Mouse (Mus musculus) liver, embryonic 14.5 days (tissue): ENCODE data around the gene Lima1. TPM values are rescaled to one million over a fixed set of nuclear protein-coding genes. Genes with fewer than 3 reads are reported as not detected.

Source experiments
- ATAC-seq: fragments of 200-750 bp; cut with Nextera tagmentation; 2 replicates; pipeline ENCODE4 v1.8.0; 2017; ENCODE audit warnings: moderate number of reproducible peaks, mild to moderate bottlenecking, moderate library complexity; ENCODE audit not compliant: insufficient read depth
- DNase-seq, 3 experiments: peaks; one replicate each; pipeline ENCODE4 v3.0.0-alpha.2; 2012 to 2013; ENCODE audit warnings: low read depth in 3 of 3, low spot score in 3 of 3
- H3K27ac ChIP-seq: fragments of 300-500 bp; sonication (generic); 2 replicates; pipeline ENCODE4 v1.5.1; 2014; ENCODE audit warnings: moderate library complexity, mild to moderate bottlenecking, control low read depth, inconsistent platforms
- H3K27me3 ChIP-seq: fragments of 300-500 bp; sonication (generic); 2 replicates; pipeline ENCODE4 v1.6.1; 2014; ENCODE audit warnings: mild to moderate bottlenecking, low read length, moderate library complexity; ENCODE audit not compliant: control insufficient read depth, insufficient read depth
- H3K36me3 ChIP-seq: fragments of 300-500 bp; sonication (generic); replicated peaks from 2 replicates; pipeline ENCODE4 v1.6.1; 2014; ENCODE audit warnings: low read depth; ENCODE audit not compliant: control insufficient read depth, insufficient read depth
- H3K4me1 ChIP-seq, 2 experiments: fragments of 200-500 bp in 1 of 2; fragments of 300-500 bp in 1 of 2; sonication (generic) in 1 of 2; replicated peaks; 2 replicates each; pipeline ENCODE4 v1.6.1; 2012 to 2014; ENCODE audit warnings: antibody characterized with exemption in 1 of 2, inconsistent platforms in 1 of 2, low read length in 1 of 2; ENCODE audit not compliant: control insufficient read depth in 2 of 2, insufficient read depth in 2 of 2
- H3K4me2 ChIP-seq: fragments of 300-500 bp; sonication (generic); 2 replicates; pipeline ENCODE4 v1.6.1; 2014; ENCODE audit warnings: low read depth, mild to moderate bottlenecking, control low read depth, moderate library complexity
- H3K4me3 ChIP-seq, 2 experiments: fragments of 200-500 bp in 1 of 2; fragments of 300-500 bp in 1 of 2; sonication (generic) in 1 of 2; 2 replicates each; pipeline ENCODE4 v1.5.1; 2012 to 2014; ENCODE audit warnings: low read depth in 2 of 2, low read length in 2 of 2, mild to moderate bottlenecking in 2 of 2, control low read depth in 1 of 2, inconsistent platforms in 1 of 2, moderate library complexity in 1 of 2; ENCODE audit not compliant: insufficient read depth in 1 of 2
- H3K9ac ChIP-seq: fragments of 300-500 bp; sonication (generic); replicated peaks from 2 replicates; pipeline ENCODE4 v1.6.1; 2014; ENCODE audit warnings: mild to moderate bottlenecking, control low read depth, moderate library complexity
- H3K9me3 ChIP-seq: fragments of 300-500 bp; sonication (generic); 2 replicates; pipeline ENCODE4 v1.6.1; 2016; ENCODE audit warnings: low read length, mixed read lengths; ENCODE audit not compliant: control insufficient read depth
- CTCF ChIP-seq: IDR thresholded peaks from 2 replicates; pipeline ENCODE4 v1.5.1; 2016; ENCODE audit warnings: antibody characterized with exemption, low read depth, control low read depth
- EP300 ChIP-seq: IDR thresholded peaks from 2 replicates; pipeline ENCODE4 v1.6.1; 2016; ENCODE audit warnings: antibody characterized with exemption, low read depth
- WGBS: fragments of 180-500 bp; shearing (Covaris S2); extraction: QIAGEN DNeasy Blood & Tissue Kit; methylation state at CpG from one replicate; pipeline ENCODE4 v1.1.7; 2014; ENCODE audit not compliant: insufficient replicate concordance; 5-methylcytosine and 5-hydroxymethylcytosine counted together
- polyA plus RNA-seq, 2 experiments: library from polyadenylated mRNA; depleted of rRNA in 1 of 2; stranded (reverse) in 1 of 2; unstranded in 1 of 2; fragments of >200 nt; fragmentation: Nextera tagmentation in 1 of 2; extraction: Ambion mirVana in 1 of 2; gene quantifications; 2 replicates each; pipeline versions ENCODE4 v1.2.1 to v1.2.3; 2012 to 2014

The Lima1 gene
- polyA plus RNA-seq, 2 experiments = 5.1 to 6.2 TPM

- no peak overlapping the region for H3K4me2 ChIP-seq
- 58% methylated on average over 3 of the region's 3 CpGs for WGBS
These were observed 2.7 kb downstream of the Lima1 start for GRCm38 (mm10) chr15:99872543-99872942.

GRCm38 (mm10) chr15:99867654-99868053 lies 7.6 kb downstream of the Lima1 start:
- DNase-seq (no peak), ATAC-seq (no peak)
- peaks cover 4% of the 10 kb centered on the region for H3K27me3 ChIP-seq
- no peaks in the 10 kb centered on the region for H3K9me3 ChIP-seq
- H3K9ac ChIP-seq = no peak overlapping the region
- H3K4me3 ChIP-seq = no peak overlapping the region
- H3K27ac ChIP-seq = no peak overlapping the region
- peaks cover 0 to 10% of the 10 kb centered on the region in 2 experiments; a peak in 1 of 4 replicates for H3K4me1 ChIP-seq
- no peaks in the 10 kb centered on the region for H3K36me3 ChIP-seq
- no peak for TF ChIP-seq CTCF
- TF ChIP-seq EP300 = no peak
- peak overlapping the region; percentile 13; the same call in 1 of the 2 replicates for H3K4me2 ChIP-seq
- WGBS = 47% methylated on average over 4 of the region's 4 CpGs

More at GRCm38 (mm10) chr15:99872543-99872942, 2.7 kb downstream of the Lima1 start:
- no peak for DNase-seq
- Histone ChIP-seq H3K9ac (no peak overlapping the region), H3K27me3 (no peaks in the 10 kb centered on the region; the same call in 1 of the 2 replicates), H3K9me3 (no peaks in the 10 kb centered on the region), H3K36me3 (no peaks in the 10 kb centered on the region), H3K27ac (no peak overlapping the region), H3K4me3 (no peak overlapping the region), H3K4me1 (peaks cover 0 to 7% of the 10 kb centered on the region in 2 experiments; a peak in 2 of 4 replicates)
- no peak for ATAC-seq
- no peak for TF ChIP-seq EP300

- ATAC-seq = no peak
- Histone ChIP-seq H3K36me3 (no peaks in the 10 kb centered on the region), H3K4me2 (no peak overlapping the region), H3K4me3 (no peak overlapping the region), H3K9ac (no peak overlapping the region), H3K4me1 (peaks cover 0 to 10% of the 10 kb centered on the region in 2 experiments; a peak in 1 of 4 replicates), H3K27me3 (peaks cover 4% of the 10 kb centered on the region), H3K27ac (no peak overlapping the region), H3K9me3 (no peaks in the 10 kb centered on the region)
- WGBS = 11% methylated on average over 15 of the region's 15 CpGs
- TF ChIP-seq EP300 = no peak
- no peak for TF ChIP-seq CTCF
- DNase-seq = no peak
These were observed 8.6 kb downstream of the Lima1 start for GRCm38 (mm10) chr15:99866450-99867221.

- Histone ChIP-seq H3K27ac (no peak overlapping the region), H3K9me3 (no peaks in the 10 kb centered on the region), H3K4me3 (no peak overlapping the region), H3K36me3 (no peaks in the 10 kb centered on the region), H3K4me2 (no peak overlapping the region; the same call in 1 of the 2 replicates), H3K4me1 (peaks cover 0 to 10% of the 10 kb centered on the region in 2 experiments; a peak in 1 of 4 replicates), H3K9ac (no peak overlapping the region), H3K27me3 (peaks cover 4% of the 10 kb centered on the region)
- no peak for DNase-seq
- no peak for TF ChIP-seq EP300
- no peak for TF ChIP-seq CTCF
- ATAC-seq = no peak
- 26% methylated on average over 5 of the region's 5 CpGs for WGBS
These were observed 9.3 kb downstream of the Lima1 start for GRCm38 (mm10) chr15:99865942-99866341.

- Histone ChIP-seq H3K36me3 (no peaks in the 10 kb centered on the region), H3K9me3 (no peaks in the 10 kb centered on the region), H3K9ac (no peak overlapping the region), H3K4me2 (no peak overlapping the region), H3K27ac (no peak overlapping the region), H3K4me1 (peaks cover 0 to 10% of the 10 kb centered on the region in 2 experiments; a peak in 1 of 4 replicates), H3K27me3 (peaks cover 4% of the 10 kb centered on the region), H3K4me3 (no peak overlapping the region)
- DNase-seq (no peak), ATAC-seq (no peak)
- 69% methylated on average over 20 of the region's 20 CpGs for WGBS
- no peak for TF ChIP-seq CTCF
- no peak for TF ChIP-seq EP300
These were observed 9.7 kb downstream of the Lima1 start for GRCm38 (mm10) chr15:99865494-99865941.
